Mouse (Mus musculus) ES-CJ7 (cell line): ENCODE data around the gene Gm49337.

Experiments
- DNase-seq: peaks from one replicate; pipeline ENCODE4 v3.0.0; 2011; ENCODE audit warnings: low read depth, low spot score

Gm49337 gene

DNA sequence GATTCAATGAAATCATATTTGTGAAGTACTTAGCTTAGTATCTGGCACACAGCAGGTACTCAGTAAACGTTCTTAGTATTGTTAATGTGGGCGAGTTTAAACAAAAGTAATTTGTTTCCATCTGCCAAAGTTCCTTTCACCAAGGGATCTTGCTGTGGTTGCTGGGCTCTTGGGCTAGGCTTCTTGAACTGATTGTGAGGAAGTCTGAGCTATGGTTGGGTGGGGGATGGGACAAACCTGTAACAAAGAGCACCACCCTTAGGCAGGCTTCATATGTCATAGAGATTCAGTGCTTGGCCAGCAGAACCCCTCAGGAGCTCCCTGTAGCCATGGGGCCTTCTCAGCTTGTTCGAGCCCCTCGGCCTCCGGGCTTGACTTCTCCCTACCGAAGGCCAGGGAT, at the start of gene Gm49337, which contains the start of gene 1700042G07Rik:
TSS of gene Gm49337 (plus strand) at position 313 of the 400 bp plus-strand sequence.
TSS of gene 1700042G07Rik (plus strand) at position 301 of the 400 bp plus-strand sequence.
- DNase-seq: no peak

- DNase-seq: peak; percentile 98
Observed at GRCm38 (mm10) chr4:116123602-116124519, 49.3 kb upstream of the Gm49337 start, which contains the start of the genes Rad54l and Pomgnt1. TSS of gene Rad54l (minus strand) at chr4:116123690. TSS of gene Pomgnt1 (plus strand) at chr4:116123840.

GRCm38 (mm10) chr4:116125803-116126386, 47.3 kb upstream of the Gm49337 start:
- DNase-seq: no peak

DNA sequence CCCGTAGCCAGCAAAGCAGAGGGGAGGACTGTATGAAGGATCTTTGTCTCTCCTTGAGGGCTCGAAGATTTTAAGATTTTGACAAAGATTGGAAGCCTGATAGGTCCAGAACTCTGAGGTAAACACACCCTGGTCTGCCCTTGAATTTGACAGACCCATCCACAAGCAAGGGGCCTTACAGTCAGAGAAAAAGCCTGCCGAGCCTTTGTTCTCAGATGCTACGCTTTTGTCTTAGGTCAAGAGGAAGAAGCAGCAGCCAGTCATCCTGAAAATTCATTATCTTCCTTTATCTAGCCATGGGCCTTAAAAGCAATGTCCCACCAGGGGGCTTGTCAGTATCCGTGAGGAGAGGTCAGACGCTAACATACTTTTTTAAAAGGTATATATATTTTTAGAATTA, 45.2 kb upstream of the Gm49337 start:
- no peak for DNase-seq

GRCm38 (mm10) chr4:116133126-116133525, 40.1 kb upstream of the Gm49337 start:
- DNase-seq: no peak

DNA sequence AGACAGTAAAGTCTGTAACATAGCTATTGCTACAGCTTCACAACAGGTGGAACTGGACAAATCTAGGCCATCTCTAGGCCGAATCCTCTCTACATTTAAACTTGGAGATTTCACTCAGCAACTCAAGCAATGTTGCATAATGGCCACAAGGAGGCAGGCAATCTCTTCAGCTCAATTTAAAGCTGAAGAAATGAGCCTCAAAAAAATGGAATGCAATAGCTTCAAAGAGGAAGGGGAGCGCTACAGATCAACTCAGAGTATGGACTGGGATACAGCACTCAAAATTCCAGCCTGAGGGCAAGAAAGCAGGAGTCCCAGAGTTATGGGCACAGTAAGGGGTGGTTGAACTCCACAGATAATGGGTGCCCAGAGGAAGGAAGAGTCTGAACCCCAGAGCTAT, 38.2 kb upstream of the Gm49337 start:
- peak; percentile 42 for DNase-seq

DNA sequence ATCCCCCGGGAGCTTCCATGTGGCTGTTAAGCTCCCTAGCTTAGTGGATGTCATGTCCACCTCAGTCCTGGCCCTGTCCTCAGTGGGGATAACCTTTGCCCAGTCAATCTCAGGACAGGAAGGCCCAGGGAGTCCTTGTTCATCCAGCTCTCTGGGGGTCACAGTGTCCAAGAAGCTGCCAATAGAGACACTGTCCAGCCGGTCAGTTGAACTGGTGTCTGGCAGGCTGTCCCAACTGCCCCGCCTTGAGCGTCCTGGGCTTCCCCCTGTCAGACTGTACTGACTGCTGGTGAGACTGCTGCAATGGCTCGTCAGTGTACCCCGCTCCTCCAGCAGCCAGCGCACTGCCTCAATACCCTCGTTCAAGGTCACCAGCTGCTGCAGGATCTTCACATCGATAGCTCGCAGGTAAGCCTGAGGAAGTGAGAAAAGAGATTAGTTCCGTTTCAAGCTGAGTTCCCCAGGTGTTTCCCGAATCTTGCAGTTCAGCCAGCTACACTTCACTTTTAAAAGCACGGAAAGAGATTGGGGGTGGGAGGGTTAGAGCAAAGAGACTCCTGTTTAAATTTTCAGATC, 35.7 kb upstream of the Gm49337 start:
- DNase-seq: peak; percentile 21

GRCm38 (mm10) chr4:116140801-116141574, 32.2 kb upstream of the Gm49337 start:
- DNase-seq: peak; percentile 30

GRCm38 (mm10) chr4:116141736-116142135, 31.4 kb upstream of the Gm49337 start:
- peak; percentile 46 for DNase-seq

- DNase-seq: no peak
Observed at GRCm38 (mm10) chr4:116142269-116142668, 30.9 kb upstream of the Gm49337 start.

DNA sequence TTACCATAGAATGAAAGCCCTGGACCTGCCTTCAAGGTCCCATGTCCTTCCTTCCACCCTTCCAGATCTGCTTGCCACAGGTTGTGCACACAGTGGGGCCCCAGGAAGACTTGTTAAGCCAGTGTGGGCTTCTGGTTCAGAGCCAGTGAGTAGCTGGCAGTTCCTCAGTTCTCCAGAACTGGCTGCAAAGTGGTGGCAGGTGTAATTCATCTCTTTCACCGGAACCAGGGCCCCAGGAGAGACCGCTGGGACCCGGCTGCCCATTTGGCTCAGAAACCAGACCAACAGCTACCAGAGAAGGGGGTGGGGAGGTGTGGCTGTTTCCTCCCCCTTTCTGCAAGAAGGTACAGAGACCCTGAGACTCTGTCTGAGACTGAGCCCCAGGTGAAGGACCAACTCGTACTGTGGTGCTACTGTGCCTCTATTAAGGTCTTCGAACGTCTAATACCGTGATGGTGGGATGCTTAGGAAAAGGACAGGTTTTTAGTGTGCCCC, 29.8 kb upstream of the Gm49337 start:
- DNase-seq: no peak

DNA sequence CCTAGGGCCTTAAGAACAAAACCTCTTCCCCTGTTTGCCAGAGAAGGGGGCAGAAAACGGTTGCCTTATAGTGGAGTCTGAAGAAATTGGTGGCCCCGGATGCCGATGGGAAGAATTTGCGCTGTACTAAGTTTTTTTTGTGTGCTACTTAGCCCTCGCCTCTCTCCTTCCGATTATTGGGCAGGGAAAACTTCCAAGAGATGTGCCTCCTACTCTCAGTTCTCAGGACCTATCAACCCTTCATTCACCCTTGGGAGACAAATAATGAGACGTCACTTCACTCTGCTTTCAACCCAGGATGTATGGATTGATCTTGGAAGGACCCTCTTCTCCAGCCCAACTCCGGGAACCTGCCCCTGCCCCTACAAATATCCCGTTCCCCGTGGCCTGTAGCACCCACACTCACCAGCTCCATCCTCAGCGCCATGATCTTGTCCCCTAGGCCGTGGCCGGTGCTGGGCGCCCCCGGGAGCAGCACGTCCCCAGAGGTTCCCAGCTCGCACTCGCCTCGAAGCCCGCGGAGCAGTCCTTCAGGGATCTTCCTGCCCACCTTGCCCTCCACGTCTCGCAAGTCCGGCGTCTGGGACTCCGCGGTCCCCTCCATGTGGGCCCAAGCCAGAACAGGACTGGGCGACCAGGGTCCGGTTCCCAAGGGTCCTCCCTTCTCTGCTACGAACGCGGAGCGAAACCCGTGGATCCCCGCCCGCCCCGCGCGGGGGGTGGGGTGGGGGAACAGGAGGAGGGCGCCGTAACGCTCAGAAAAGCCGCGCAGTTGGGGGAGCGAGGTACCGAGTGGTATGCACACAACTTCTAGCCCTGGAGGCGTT, 29.1 kb upstream of the Gm49337 start:
- peak; percentile 43 for DNase-seq

GRCm38 (mm10) chr4:116149812-116150155, 23.4 kb upstream of the Gm49337 start:
- DNase-seq: no peak

- no peak for DNase-seq
Observed at GRCm38 (mm10) chr4:116150156-116150861, 22.9 kb upstream of the Gm49337 start.

- no peak for DNase-seq
Observed at GRCm38 (mm10) chr4:116150862-116151221, 22.3 kb upstream of the Gm49337 start.

GRCm38 (mm10) chr4:116151238-116151637, 21.9 kb upstream of the Gm49337 start, which contains the start of gene Lurap1:
TSS of gene Lurap1 (minus strand) at chr4:116151338.
- DNase-seq: no peak

DNA sequence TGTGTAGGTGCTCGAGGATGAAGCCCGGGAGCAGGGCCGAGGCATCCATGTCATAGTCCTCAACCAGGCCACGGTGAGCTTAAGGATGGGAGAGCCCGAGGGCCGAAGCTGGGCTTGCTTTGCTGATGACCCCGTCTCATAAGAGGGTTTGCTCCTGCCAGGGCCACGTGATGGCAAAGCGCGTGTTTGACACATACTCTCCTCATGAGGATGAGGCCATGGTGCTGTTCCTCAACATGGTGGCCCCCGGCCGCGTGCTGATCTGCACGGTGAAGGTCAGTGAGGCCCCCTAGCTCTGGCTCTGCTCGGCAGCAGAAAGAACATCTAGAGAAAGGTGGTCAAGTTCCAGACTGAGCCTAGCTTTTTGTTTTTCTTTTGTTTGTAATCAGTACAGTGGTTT, 20.5 kb upstream of the Gm49337 start:
- DNase-seq: no peak

DNA sequence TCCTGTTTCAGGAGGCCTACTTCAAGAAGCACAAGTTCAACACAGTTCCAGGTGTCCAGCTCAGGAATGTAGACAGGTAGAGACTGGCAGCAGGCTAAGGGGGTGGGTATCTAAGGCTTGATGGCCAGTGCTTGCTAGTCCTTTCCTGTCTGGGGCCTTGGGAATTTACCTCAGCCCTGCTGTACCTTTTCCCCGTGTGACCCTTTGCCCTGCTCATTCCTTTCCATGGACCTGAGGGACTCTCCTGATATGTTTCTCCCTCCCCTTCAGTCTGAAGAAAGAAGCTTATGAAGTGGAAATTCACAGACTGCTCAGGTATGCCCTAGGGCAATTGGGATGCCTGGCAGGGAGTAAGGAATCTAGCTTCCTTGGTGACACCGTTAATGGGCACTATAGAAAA, 15.3 kb upstream of the Gm49337 start:
- DNase-seq: no peak

GRCm38 (mm10) chr4:116159912-116160311, 13.3 kb upstream of the Gm49337 start:
- DNase-seq: peak; percentile 56

GRCm38 (mm10) chr4:116160769-116161168, 12.4 kb upstream of the Gm49337 start:
- no peak for DNase-seq
